Mouse (Mus musculus) hindbrain, embryonic 11.5 days (tissue): ENCODE data around the gene Npas2. TPM values are rescaled to one million over a fixed set of nuclear protein-coding genes. Genes with fewer than 3 reads are reported as not detected.

Experiments used
- ATAC-seq: fragments of 200-750 bp; cut with Nextera tagmentation; 2 replicates; pipeline ENCODE4 v1.8.0; 2017; ENCODE audit warnings: mild to moderate bottlenecking, moderate TSS enrichment, moderate library complexity; ENCODE audit not compliant: low FRiP score
- DNase-seq: peaks from one replicate; pipeline ENCODE4 v3.0.0-alpha.2; 2015; ENCODE audit warnings: low spot score
- H3K27ac ChIP-seq: fragments of 300-500 bp; sonication (generic); 2 replicates; pipeline ENCODE4 v1.5.1; 2014; ENCODE audit warnings: mild to moderate bottlenecking, low read depth, low read length
- H3K27me3 ChIP-seq: fragments of 300-500 bp; sonication (generic); 2 replicates; pipeline ENCODE4 v1.6.1; 2014; ENCODE audit warnings: mild to moderate bottlenecking, low read length, moderate library complexity, mixed read lengths; ENCODE audit not compliant: control insufficient read depth, insufficient read depth
- H3K36me3 ChIP-seq: fragments of 300-500 bp; sonication (generic); 2 replicates; pipeline ENCODE4 v1.6.1; 2014; ENCODE audit warnings: mild to moderate bottlenecking, low read length, moderate library complexity, mixed read lengths; ENCODE audit not compliant: control insufficient read depth, insufficient read depth
- H3K4me1 ChIP-seq: fragments of 300-500 bp; sonication (generic); replicated peaks from 2 replicates; pipeline ENCODE4 v1.6.1; 2014; ENCODE audit warnings: low read length, mixed read lengths; ENCODE audit not compliant: control insufficient read depth, insufficient read depth
- H3K4me2 ChIP-seq: fragments of 300-500 bp; sonication (generic); replicated peaks from 2 replicates; pipeline ENCODE4 v1.6.1; 2014; ENCODE audit warnings: mild to moderate bottlenecking, low read depth, low read length
- H3K4me3 ChIP-seq: fragments of 300-500 bp; sonication (generic); 2 replicates; pipeline ENCODE4 v1.5.1; 2014; ENCODE audit warnings: low read depth, low read length
- H3K9ac ChIP-seq: fragments of 300-500 bp; sonication (generic); 2 replicates; pipeline ENCODE4 v1.6.1; 2014; ENCODE audit warnings: low read depth, low read length
- H3K9me3 ChIP-seq: fragments of 300-500 bp; sonication (generic); 2 replicates; pipeline ENCODE4 v1.6.1; 2016; ENCODE audit warnings: low read length; ENCODE audit not compliant: control insufficient read depth
- WGBS: fragments of 180-500 bp; shearing (Covaris S2); extraction: QIAGEN DNeasy Blood & Tissue Kit; methylation state at CpG from one replicate; pipeline ENCODE4 v1.1.7; 2014; 5-methylcytosine and 5-hydroxymethylcytosine counted together
- polyA plus RNA-seq: library from polyadenylated mRNA; unstranded; fragments of >200 nt; fragmentation: Nextera tagmentation; extraction: Ambion mirVana; gene quantifications from 2 replicates; pipeline ENCODE4 v1.2.1, GENCODE M21; 2014

Npas2 gene
- polyA plus RNA-seq, 1 experiment from 2014 or later: 0.12 TPM

GRCm38 (mm10) chr1:39284786-39285185 lies 91.3 kb downstream of the Npas2 start:
- Histone ChIP-seq H3K9ac (no peak overlapping the region), H3K9me3 (no peaks in the 10 kb centered on the region), H3K27me3 (no peaks in the 10 kb centered on the region), H3K4me2 (no peak overlapping the region), H3K36me3 (no peaks in the 10 kb centered on the region), H3K4me1 (no peaks in the 10 kb centered on the region), H3K27ac (no peak overlapping the region), H3K4me3 (no peak overlapping the region)
- WGBS: 91% methylated on average over 16 of the region's 16 CpGs
- ATAC-seq (no peak), DNase-seq (no peak)

GRCm38 (mm10) chr1:39287076-39287475 lies 93.5 kb downstream of the Npas2 start:
- DNase-seq (no peak), ATAC-seq (no peak)
- Histone ChIP-seq H3K4me1 (no peaks in the 10 kb centered on the region), H3K4me2 (no peak overlapping the region), H3K4me3 (no peak overlapping the region), H3K9me3 (no peaks in the 10 kb centered on the region), H3K9ac (no peak overlapping the region), H3K27me3 (no peaks in the 10 kb centered on the region), H3K36me3 (no peaks in the 10 kb centered on the region), H3K27ac (no peak overlapping the region)
- WGBS: 93% methylated on average over 9 of the region's 9 CpGs

- Histone ChIP-seq H3K27ac (no peak overlapping the region), H3K4me2 (no peak overlapping the region), H3K4me1 (no peaks in the 10 kb centered on the region), H3K4me3 (no peak overlapping the region), H3K9ac (no peak overlapping the region), H3K27me3 (no peaks in the 10 kb centered on the region), H3K9me3 (no peaks in the 10 kb centered on the region), H3K36me3 (no peaks in the 10 kb centered on the region)
- DNase-seq (no peak), ATAC-seq (no peak)
- WGBS: 84% methylated on average over 4 of the region's 4 CpGs
Measured at GRCm38 (mm10) chr1:39287831-39288230, 94.3 kb downstream of the Npas2 start.

GRCm38 (mm10) chr1:39288425-39288824 lies 94.9 kb downstream of the Npas2 start:
- Histone ChIP-seq H3K9me3 (no peaks in the 10 kb centered on the region), H3K9ac (no peak overlapping the region), H3K27ac (no peak overlapping the region), H3K27me3 (no peaks in the 10 kb centered on the region), H3K36me3 (no peaks in the 10 kb centered on the region), H3K4me1 (no peaks in the 10 kb centered on the region), H3K4me2 (no peak overlapping the region), H3K4me3 (no peak overlapping the region)
- no peak for ATAC-seq
- WGBS: 80% methylated on average over 3 of the region's 3 CpGs
- DNase-seq: no peak

GRCm38 (mm10) chr1:39292001-39292400 lies 98.5 kb downstream of the Npas2 start:
- no peaks in the 10 kb centered on the region for H3K4me1 ChIP-seq
- H3K36me3 ChIP-seq: no peaks in the 10 kb centered on the region
- no peak overlapping the region for H3K9ac ChIP-seq
- no peak overlapping the region for H3K4me3 ChIP-seq
- no peak for DNase-seq
- H3K27me3 ChIP-seq: no peaks in the 10 kb centered on the region
- no peaks in the 10 kb centered on the region for H3K9me3 ChIP-seq
- H3K4me2 ChIP-seq: no peak overlapping the region
- no peak for ATAC-seq
- H3K27ac ChIP-seq: no peak overlapping the region
- WGBS: 71% methylated on average over 3 of the region's 3 CpGs

GRCm38 (mm10) chr1:39298294-39298693 lies 104.8 kb downstream of the Npas2 start:
- Histone ChIP-seq H3K27ac (no peak overlapping the region), H3K4me1 (no peaks in the 10 kb centered on the region), H3K9ac (no peak overlapping the region), H3K4me2 (no peak overlapping the region), H3K27me3 (no peaks in the 10 kb centered on the region), H3K4me3 (no peak overlapping the region), H3K9me3 (no peaks in the 10 kb centered on the region), H3K36me3 (no peaks in the 10 kb centered on the region)
- DNase-seq: no peak
- 93% methylated on average over 9 of the region's 9 CpGs for WGBS
- ATAC-seq: no peak

GRCm38 (mm10) chr1:39300243-39300642 lies 106.7 kb downstream of the Npas2 start:
- no peak overlapping the region for H3K27ac ChIP-seq
- H3K9ac ChIP-seq: no peak overlapping the region
- 93% methylated on average over 9 of the region's 9 CpGs for WGBS
- H3K27me3 ChIP-seq: no peaks in the 10 kb centered on the region
- no peaks in the 10 kb centered on the region for H3K9me3 ChIP-seq
- H3K4me1 ChIP-seq: no peaks in the 10 kb centered on the region
- no peaks in the 10 kb centered on the region for H3K36me3 ChIP-seq
- ATAC-seq (no peak), DNase-seq (no peak)
- H3K4me3 ChIP-seq: no peak overlapping the region
- no peak overlapping the region for H3K4me2 ChIP-seq

GRCm38 (mm10) chr1:39300676-39301075 lies 107.1 kb downstream of the Npas2 start:
- Histone ChIP-seq H3K27me3 (no peaks in the 10 kb centered on the region), H3K4me1 (no peaks in the 10 kb centered on the region), H3K4me2 (no peak overlapping the region), H3K27ac (no peak overlapping the region), H3K9me3 (no peaks in the 10 kb centered on the region), H3K36me3 (no peaks in the 10 kb centered on the region), H3K9ac (no peak overlapping the region), H3K4me3 (no peak overlapping the region)
- 90% methylated on average over 6 of the region's 6 CpGs for WGBS
- DNase-seq: no peak
- no peak for ATAC-seq

GRCm38 (mm10) chr1:39302246-39302645 lies 108.7 kb downstream of the Npas2 start:
- no peak overlapping the region for H3K9ac ChIP-seq
- H3K4me2 ChIP-seq: no peak overlapping the region
- ATAC-seq: no peak
- no peak for DNase-seq
- H3K9me3 ChIP-seq: no peaks in the 10 kb centered on the region
- no peak overlapping the region for H3K4me3 ChIP-seq
- no peak overlapping the region for H3K27ac ChIP-seq
- WGBS: 94% methylated on average over 7 of the region's 7 CpGs
- no peaks in the 10 kb centered on the region for H3K4me1 ChIP-seq
- H3K27me3 ChIP-seq: no peaks in the 10 kb centered on the region
- no peaks in the 10 kb centered on the region for H3K36me3 ChIP-seq
